Mouse (Mus musculus): ENCODE results near the gene Iqch. TPM values are rescaled to one million over a fixed set of nuclear protein-coding genes. Genes with fewer than 3 reads are reported as not detected.

The Iqch gene
- polyA plus RNA-seq, 1 experiment from 2014 or later = 0.18 TPM

DNA sequence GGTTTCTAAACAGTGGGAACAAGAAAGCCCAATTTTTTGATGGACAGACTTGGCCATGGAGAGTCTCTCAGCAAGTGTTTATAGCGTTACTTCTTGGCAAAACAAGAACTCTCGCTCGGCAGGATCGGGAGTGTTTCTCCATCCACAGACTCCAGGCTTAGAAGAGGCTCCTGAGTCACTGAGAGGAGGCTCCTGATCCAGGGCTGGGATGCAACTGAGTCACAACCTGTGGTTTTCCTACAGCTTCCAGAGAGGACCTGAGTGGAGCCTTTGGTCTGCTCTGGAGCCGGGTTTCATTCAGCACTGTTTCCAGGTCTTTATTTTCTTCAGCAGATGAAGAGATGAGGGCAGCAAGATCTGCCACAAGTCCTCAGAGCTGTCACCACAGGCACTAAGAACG lies 5.7 kb upstream of the Iqch start:
- Histone ChIP-seq H3K4me1 (peaks cover 86% of the 10 kb centered on the region), H3K27ac (no peak overlapping the region), H3K9me3 (replicated peaks) (no peaks in the 10 kb centered on the region), H3K36me3 (no peaks in the 10 kb centered on the region), H3K4me3 (no peak overlapping the region), H3K27me3 (ENCODE audit: low read depth, poor library complexity, severe bottlenecking) (no peaks in the 10 kb centered on the region)
- WGBS = 90% methylated on average over 6 of the region's 6 CpGs
- DNase-seq (ENCODE audit: low spot score) = no peak

- Histone ChIP-seq H3K9me3 (replicated peaks) (no peaks in the 10 kb centered on the region), H3K36me3 (no peaks in the 10 kb centered on the region), H3K4me3 (no peak overlapping the region), H3K27ac (no peak overlapping the region), H3K4me1 (peaks cover 83% of the 10 kb centered on the region), H3K27me3 (ENCODE audit: low read depth, poor library complexity, severe bottlenecking) (no peaks in the 10 kb centered on the region)
- DNase-seq (ENCODE audit: low spot score) = no peak
- WGBS = 84% methylated on average over 2 of the region's 2 CpGs
These were observed 4.3 kb upstream of the Iqch start for GRCm38 (mm10) chr9:63606594-63606993.

DNA sequence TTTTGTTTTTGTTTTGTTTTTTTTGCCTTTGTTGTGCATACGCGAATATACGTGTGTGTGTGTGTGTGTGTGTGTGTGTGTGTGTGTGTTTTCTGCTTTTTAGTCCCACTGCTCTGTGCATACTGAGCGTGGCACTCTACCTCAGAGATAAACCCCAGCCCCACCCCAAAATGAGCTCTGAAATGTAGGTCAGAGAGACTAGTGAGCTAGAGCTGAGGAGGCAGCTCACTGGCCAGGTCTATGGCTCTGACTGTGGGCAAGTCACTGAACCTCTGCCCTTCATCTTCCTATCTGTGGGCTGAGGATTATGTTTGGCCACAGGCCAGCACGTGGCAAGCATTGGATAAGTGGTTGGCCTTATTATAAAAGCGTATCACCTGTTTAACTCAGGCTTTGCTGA lies 1.6 kb upstream of the Iqch start:
- peak overlapping the region; percentile 17; the same call in 1 of the 2 replicates for H3K27ac ChIP-seq
- H3K4me3 ChIP-seq = peak overlapping the region; percentile 96
- peaks cover 60% of the 10 kb centered on the region for H3K4me1 ChIP-seq
- WGBS = 71% methylated on average over 6 of the region's 6 CpGs
- no peaks in the 10 kb centered on the region for H3K27me3 ChIP-seq (ENCODE audit: low read depth, poor library complexity, severe bottlenecking)
- no peaks in the 10 kb centered on the region for H3K36me3 ChIP-seq
- no peak for DNase-seq (ENCODE audit: low spot score)
- H3K9me3 ChIP-seq (replicated peaks) = no peaks in the 10 kb centered on the region

GRCm38 (mm10) chr9:63596660-63597059 lies 5.6 kb downstream of the Iqch start:
- no peaks in the 10 kb centered on the region for H3K9me3 ChIP-seq (replicated peaks)
- peaks cover 31% of the 10 kb centered on the region for H3K4me1 ChIP-seq
- H3K36me3 ChIP-seq = no peaks in the 10 kb centered on the region
- 0 out of 2 replicates have a peak overlapping the region, but pooled peaks have one; percentile 14 for H3K27ac ChIP-seq
- DNase-seq (ENCODE audit: low spot score) = no peak
- no peaks in the 10 kb centered on the region for H3K27me3 ChIP-seq (ENCODE audit: low read depth, poor library complexity, severe bottlenecking)
- 88% methylated on average over 9 of the region's 9 CpGs for WGBS
- no peak overlapping the region for H3K4me3 ChIP-seq

DNA sequence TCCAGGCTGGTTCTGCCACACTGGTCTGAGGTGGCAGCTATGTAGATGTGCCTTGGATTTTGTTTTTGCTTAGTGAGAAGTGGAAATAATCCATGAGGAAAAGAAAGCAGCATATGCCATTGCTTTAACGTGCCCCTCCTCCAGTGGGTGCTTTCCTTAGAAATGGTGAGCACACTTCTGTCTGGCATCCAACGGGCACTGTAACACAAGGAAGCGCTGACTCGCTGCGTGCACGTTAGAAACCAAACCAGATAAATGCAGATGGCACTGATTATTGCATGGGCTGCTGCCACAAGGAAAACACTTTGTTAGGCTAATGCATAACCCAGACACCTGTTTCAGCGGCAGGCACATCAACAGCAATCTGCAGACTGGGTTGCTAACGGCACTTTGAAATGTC lies 6.6 kb downstream of the Iqch start:
- H3K27ac ChIP-seq = peak overlapping the region; percentile 32; the same call in 1 of the 2 replicates
- H3K27me3 ChIP-seq (ENCODE audit: low read depth, poor library complexity, severe bottlenecking) = no peaks in the 10 kb centered on the region
- DNase-seq (ENCODE audit: low spot score) = no peak
- 88% methylated on average over 8 of the region's 8 CpGs for WGBS
- no peaks in the 10 kb centered on the region for H3K36me3 ChIP-seq
- no peak overlapping the region for H3K4me3 ChIP-seq
- H3K9me3 ChIP-seq (replicated peaks) = no peaks in the 10 kb centered on the region
- H3K4me1 ChIP-seq = peaks cover 31% of the 10 kb centered on the region

GRCm38 (mm10) chr9:63595032-63595431 lies 7.3 kb downstream of the Iqch start:
- Histone ChIP-seq H3K9me3 (replicated peaks) (no peaks in the 10 kb centered on the region), H3K4me3 (no peak overlapping the region), H3K36me3 (no peaks in the 10 kb centered on the region), H3K4me1 (peaks cover 31% of the 10 kb centered on the region), H3K27me3 (ENCODE audit: low read depth, poor library complexity, severe bottlenecking) (no peaks in the 10 kb centered on the region), H3K27ac (peak overlapping the region; percentile 32; the same call in 1 of the 2 replicates)
- no peak for DNase-seq (ENCODE audit: low spot score)
- WGBS = 95% methylated on average over 1 of the region's 1 CpGs

DNA sequence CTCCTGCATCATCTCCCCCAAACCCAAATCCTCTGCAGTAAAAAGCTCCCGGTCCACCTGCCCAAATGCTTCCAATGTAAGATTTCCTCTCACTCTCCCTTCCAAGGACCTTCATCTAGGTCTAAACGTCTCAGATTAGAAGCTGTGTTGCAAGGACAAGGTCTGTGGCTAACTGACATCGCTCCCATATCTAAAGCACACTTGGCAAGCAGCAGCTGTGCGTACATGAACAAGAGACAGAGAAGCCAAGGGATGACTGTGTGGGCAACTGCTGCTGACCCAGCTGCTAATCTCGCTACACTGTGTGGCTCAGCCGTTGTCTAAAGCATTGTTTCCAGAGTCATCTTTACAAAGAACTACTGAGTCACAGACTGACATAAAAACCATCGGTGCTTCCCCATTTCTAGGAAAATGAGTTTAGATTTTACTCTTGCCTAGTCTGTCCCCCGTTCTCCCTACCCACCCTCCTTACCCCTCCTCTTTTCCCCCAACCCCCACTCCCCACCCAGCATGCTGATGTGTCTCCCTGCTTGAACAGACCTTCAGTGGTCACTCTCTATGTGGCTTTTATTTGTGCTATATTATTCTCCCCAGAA lies 10.5 kb downstream of the Iqch start:
- no peak overlapping the region for H3K4me3 ChIP-seq
- no peaks in the 10 kb centered on the region for H3K36me3 ChIP-seq
- no peak overlapping the region for H3K27ac ChIP-seq
- H3K9me3 ChIP-seq (replicated peaks) = no peaks in the 10 kb centered on the region
- H3K4me1 ChIP-seq = peaks cover 31% of the 10 kb centered on the region
- WGBS = 95% methylated on average over 8 of the region's 8 CpGs
- DNase-seq (ENCODE audit: low spot score) = no peak
- H3K27me3 ChIP-seq (ENCODE audit: low read depth, poor library complexity, severe bottlenecking) = no peaks in the 10 kb centered on the region

- Histone ChIP-seq H3K9me3 (replicated peaks) (no peaks in the 10 kb centered on the region), H3K4me3 (no peak overlapping the region), H3K4me1 (peaks cover 20% of the 10 kb centered on the region), H3K36me3 (no peaks in the 10 kb centered on the region), H3K27me3 (ENCODE audit: low read depth, poor library complexity, severe bottlenecking) (no peaks in the 10 kb centered on the region), H3K27ac (no peak overlapping the region)
- no peak for DNase-seq (ENCODE audit: low spot score)
- 93% methylated on average over 4 of the region's 4 CpGs for WGBS
These were observed 11.7 kb downstream of the Iqch start for GRCm38 (mm10) chr9:63590592-63590991.

GRCm38 (mm10) chr9:63589209-63589608 lies 13.1 kb downstream of the Iqch start:
- H3K4me3 ChIP-seq = no peak overlapping the region
- H3K4me1 ChIP-seq = peaks cover 13% of the 10 kb centered on the region
- no peaks in the 10 kb centered on the region for H3K36me3 ChIP-seq
- no peaks in the 10 kb centered on the region for H3K27me3 ChIP-seq (ENCODE audit: low read depth, poor library complexity, severe bottlenecking)
- H3K9me3 ChIP-seq (replicated peaks) = no peaks in the 10 kb centered on the region
- no peak for DNase-seq (ENCODE audit: low spot score)
- 58% methylated on average over 6 of the region's 6 CpGs for WGBS
- H3K27ac ChIP-seq = no peak overlapping the region

DNA sequence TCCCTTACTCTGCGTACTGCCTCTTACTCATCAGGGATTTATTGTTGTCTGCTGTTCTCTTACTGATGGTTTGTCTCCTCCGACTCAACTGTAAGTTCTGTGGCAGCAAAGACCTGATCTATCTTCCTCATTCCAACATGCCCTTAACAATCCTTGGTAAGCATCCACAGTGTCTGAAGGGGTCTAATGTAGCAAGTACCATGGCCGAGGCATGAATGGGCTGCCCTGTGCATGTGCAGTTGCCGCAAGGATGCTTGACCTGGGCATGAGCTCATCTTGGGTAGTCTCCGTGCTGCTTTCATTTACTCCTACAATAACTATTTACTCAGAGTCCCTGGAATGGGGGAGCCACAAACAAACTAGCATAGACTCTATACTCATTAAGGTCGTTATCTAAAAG lies 17.0 kb downstream of the Iqch start:
- DNase-seq (ENCODE audit: low spot score) = no peak
- H3K36me3 ChIP-seq = no peaks in the 10 kb centered on the region
- H3K4me1 ChIP-seq = 0 out of 2 replicates have a peak, but pooled peaks cover 10% of the 10 kb centered on the region
- H3K27me3 ChIP-seq (ENCODE audit: low read depth, poor library complexity, severe bottlenecking) = no peaks in the 10 kb centered on the region
- H3K27ac ChIP-seq = no peak overlapping the region
- 92% methylated on average over 6 of the region's 6 CpGs for WGBS
- H3K4me3 ChIP-seq = no peak overlapping the region
- no peaks in the 10 kb centered on the region for H3K9me3 ChIP-seq (replicated peaks)

GRCm38 (mm10) chr9:63581778-63582177 lies 20.5 kb downstream of the Iqch start:
- WGBS = 93% methylated on average over 4 of the region's 4 CpGs
- no peak overlapping the region for H3K27ac ChIP-seq
- DNase-seq (ENCODE audit: low spot score) = no peak
- H3K27me3 ChIP-seq (ENCODE audit: low read depth, poor library complexity, severe bottlenecking) = 0 out of 2 replicates have a peak, but pooled peaks cover 11% of the 10 kb centered on the region
- no peaks in the 10 kb centered on the region for H3K9me3 ChIP-seq (replicated peaks)
- H3K4me3 ChIP-seq = no peak overlapping the region
- H3K36me3 ChIP-seq = no peaks in the 10 kb centered on the region
- 0 out of 2 replicates have a peak, but pooled peaks cover 10% of the 10 kb centered on the region for H3K4me1 ChIP-seq

- H3K4me3 ChIP-seq = no peak overlapping the region
- H3K27me3 ChIP-seq (ENCODE audit: low read depth, poor library complexity, severe bottlenecking) = 0 out of 2 replicates have a peak, but pooled peaks cover 11% of the 10 kb centered on the region
- 79% methylated on average over 2 of the region's 2 CpGs for WGBS
- H3K9me3 ChIP-seq (replicated peaks) = no peaks in the 10 kb centered on the region
- H3K4me1 ChIP-seq = 0 out of 2 replicates have a peak, but pooled peaks cover 10% of the 10 kb centered on the region
- no peaks in the 10 kb centered on the region for H3K36me3 ChIP-seq
- DNase-seq (ENCODE audit: low spot score) = no peak
- H3K27ac ChIP-seq = no peak overlapping the region
These were observed 22.2 kb downstream of the Iqch start for GRCm38 (mm10) chr9:63580046-63580445.

DNA sequence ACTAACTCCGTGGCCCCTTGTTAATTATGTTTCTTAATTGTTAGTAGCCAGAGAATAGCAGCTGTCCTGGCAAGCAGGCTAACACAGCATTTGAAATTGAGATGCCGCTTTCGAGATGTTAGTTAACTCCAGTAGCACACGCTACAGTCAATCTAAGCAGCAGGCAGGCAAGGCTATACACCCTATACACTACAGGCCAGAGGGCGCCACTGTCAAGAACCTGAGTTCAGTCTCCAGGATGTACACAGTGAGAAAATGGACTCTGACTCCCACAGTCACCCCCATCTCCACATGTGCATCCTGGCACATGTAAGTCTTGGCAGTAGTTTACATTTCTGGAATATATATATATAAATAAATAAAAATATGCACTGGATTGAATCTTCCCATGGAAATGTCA lies 22.6 kb downstream of the Iqch start:
- no peak for DNase-seq (ENCODE audit: low spot score)
- H3K36me3 ChIP-seq = no peaks in the 10 kb centered on the region
- 0 out of 2 replicates have a peak, but pooled peaks cover 11% of the 10 kb centered on the region for H3K27me3 ChIP-seq (ENCODE audit: low read depth, poor library complexity, severe bottlenecking)
- H3K4me3 ChIP-seq = no peak overlapping the region
- H3K4me1 ChIP-seq = 0 out of 2 replicates have a peak, but pooled peaks cover 10% of the 10 kb centered on the region
- no peak overlapping the region for H3K27ac ChIP-seq
- 86% methylated on average over 5 of the region's 5 CpGs for whole genome bisulfite sequencing
- H3K9me3 ChIP-seq (replicated peaks) = no peaks in the 10 kb centered on the region

Measured in limb, embryonic 10.5 days (tissue).